Mouse (Mus musculus) lung, postnatal 36 days (tissue): ENCODE measurements around the gene Tmed1.
A peak's percentile ranks its signal among the peaks of the same experiment; 100 is the strongest.
"Not testable (repeated sequence)": the region's sequence is repeated elsewhere in the genome, so short reads cannot be mapped to it uniquely, and the experiment has no call there.

Experiments used
- DNase-seq: peaks from one replicate; pipeline ENCODE4 v3.0.0; 2022; ENCODE audit warnings: mixed read lengths

Tmed1 gene

DNA sequence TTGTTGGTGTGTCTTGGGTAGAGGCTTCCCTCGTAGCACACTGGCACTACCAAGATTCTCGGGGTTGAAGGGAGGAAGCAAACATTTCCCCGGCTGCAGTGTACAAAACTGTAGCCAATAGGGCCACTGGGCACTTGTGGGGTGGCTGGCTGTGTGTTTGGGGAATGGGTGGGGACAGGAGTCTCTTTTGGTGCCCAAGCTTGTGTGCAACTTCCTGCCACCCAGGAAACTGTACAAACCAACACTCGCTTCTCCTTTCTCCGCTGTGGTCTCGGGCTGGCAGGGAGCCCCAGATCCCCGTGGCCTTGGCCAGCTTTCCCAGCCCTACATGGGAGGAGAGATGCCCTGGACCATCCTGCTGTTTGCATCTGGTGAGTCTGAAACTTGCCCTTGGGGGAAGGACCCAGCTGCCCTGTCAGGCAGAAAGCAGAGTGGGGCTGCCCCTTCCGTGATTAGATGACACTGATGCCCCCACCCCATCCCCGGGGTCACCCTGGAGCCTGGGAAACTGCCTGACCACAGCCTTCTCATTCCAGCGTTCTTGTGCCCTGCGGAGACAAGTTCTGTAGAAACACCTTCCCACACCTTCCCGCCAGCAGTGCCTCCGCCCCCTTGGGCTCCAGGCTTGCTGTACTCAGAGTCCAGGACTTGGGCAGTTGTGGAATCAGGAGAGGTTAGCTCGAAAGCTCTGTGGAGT is 16.0 kb upstream of the Tmed1 start, which contains the start of gene AB124611:
TSS of gene AB124611 (plus strand) at position 240 of the 697 bp plus-strand sequence.
- peak; percentile 67 for DNase-seq

DNA sequence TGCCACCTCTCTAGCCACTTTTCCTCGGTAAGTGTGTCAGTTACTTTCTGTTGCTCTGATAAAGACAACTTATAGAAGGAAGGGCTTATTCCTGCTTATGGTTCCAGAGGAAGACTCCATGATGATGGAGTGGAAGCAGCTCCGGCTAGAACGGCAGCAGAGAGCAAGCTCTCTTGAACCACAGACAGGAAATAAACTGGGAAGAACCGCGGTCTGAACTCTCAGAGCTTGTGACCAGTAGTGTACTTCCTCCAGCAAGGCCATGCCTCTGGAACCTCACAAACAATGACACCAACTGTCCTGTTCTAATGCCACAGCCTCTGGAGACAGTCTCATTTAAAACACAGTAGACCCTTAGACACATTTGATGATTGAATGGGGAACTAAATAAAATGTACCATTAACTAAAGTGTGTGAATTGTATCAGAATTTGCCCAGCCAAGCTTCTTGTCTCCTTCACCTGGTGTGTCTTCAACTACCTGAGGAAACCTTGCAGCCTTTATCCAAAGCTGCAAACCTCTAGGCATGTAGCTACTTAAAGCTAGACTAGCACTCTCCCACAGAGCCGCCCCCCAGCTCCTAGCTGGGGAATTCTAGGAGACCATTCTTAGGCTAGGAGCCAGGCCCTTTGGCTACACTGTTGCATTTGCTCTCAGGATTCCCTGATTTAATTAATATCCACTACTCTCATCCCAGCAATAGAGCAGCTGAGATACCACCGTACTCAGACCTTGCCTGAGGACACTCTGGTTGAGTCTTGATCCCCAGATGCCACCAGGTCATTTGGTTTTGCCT is 15.3 kb upstream of the Tmed1 start:
- peak; percentile 40 for DNase-seq

DNA sequence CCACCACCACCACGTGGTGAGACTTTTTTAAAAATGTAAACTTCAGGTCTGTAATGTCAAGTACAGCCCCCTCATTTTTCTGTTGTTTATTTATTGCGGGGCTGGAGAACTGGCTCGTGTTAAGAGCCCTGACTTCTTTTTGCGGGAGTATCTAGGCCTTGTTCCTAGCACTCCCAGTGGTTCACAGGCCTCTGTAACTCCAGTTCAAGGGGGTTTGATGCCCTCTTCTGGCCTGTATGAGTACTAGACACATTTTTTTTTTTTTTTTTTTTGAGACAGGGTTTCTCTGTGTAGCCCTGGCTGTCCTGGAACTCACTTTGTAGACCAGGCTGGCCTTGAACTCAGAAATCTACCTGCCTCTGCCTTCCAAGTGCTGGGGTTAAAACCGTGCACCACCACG is 8.6 kb upstream of the Tmed1 start:
- DNase-seq: not testable (repeated sequence)

DNA sequence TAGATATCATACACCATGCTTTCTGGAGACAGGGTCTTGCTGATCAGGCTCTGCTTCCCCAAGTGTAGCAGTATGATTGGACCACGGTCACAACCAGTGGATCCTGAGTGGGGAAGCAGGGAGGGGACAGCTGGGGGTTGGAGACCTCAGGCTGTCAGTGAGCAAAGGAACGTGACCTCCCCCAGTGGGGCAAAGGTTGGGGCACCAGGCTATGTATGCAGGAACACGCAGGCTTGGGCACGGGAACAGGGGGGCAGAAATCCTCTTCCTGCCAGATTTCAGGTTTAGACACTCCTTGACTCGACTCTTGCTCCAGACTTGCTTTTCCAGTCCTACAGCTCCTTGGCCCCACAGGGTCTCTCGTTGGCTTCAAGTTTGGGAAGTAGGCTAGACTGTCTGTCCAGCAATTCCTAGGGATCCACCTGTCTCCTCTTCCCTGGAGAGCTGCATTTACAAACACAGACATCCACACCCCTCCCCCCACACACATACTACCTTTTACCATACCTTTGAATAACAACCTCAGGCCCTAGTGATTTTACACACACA is 8.0 kb upstream of the Tmed1 start:
- DNase-seq: no peak

DNA sequence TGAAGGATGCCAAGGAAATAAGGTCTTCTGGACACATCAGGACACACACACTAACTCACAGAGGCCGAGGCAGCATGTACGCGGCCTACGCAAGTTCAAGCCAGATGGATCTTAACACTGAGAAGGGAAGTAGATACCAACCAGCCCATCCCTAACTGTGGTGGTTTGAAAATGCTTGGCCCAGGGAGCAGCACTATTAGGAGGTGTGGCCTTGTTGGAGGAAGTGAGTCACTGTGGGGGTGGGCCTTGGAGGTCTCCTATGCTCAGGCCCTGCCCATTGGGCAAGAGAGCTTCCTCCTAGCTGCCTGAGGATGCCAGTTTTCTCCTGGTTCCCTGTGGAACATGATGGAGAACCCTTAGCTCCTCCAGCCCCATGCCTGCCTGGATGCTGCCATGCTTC is 3.4 kb upstream of the Tmed1 start:
- no peak for DNase-seq

DNA sequence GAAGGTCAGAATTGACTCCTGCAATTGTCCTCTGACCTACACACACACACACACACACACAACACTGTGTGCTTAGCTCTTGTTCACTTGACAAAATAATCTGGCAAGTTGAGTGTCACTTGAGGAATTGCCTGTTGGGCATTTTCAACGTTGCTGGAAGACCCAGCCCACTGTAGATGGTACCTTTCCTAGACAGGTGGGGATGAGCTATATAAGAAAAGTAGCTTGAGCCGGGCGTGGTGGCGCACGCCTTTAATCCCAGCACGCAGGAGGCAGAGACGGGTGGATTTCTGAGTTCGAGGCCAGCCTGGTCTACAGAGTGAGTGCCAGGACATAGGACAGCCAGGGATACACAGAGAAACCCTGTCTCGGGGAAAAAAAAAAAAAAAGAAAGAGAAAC is 1.0 kb upstream of the Tmed1 start:
- no peak for DNase-seq

DNA sequence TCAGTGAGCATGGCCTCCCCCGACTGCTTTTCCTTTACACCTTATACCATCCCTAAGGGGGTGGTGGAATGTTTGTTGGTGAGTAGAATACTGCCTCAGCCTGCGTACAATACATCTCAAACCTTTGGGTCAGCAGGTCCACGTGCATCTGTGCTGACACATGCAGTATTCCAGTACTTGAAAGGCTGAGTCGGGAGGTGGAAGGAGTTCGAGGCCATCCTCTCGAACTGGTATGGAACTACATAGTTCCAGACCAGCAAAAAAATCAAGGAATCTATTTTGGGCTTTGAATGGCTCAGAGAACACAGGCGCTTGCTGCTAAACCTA is 600 bp upstream of the Tmed1 start:
- DNase-seq: no peak

DNA sequence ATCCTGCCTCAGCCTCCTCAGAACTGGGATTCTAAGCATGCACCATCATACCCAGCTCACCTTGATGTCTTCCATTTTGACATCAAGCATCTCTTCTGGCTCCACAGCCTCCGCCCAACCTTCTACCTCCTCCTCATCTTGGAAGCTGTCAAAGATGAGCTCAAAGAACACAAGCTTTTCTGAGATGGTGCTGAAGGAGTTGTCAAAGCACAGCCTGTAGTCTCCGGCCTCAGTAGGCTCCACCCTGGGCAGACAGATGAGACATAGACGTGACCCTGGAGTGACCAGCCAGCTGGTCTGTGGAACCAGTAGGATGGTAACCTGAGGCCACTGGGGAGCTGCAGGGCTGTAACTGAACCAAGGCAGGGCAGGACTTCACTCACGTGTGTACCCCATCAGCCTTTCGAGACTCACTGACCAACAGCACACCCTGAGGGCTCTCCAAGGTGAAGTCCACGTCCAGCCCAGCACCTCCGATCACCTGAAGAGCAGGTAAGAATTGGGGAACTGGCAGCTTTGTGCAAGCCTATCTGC is 1.1 kb downstream of the Tmed1 start:
- no peak for DNase-seq

DNA sequence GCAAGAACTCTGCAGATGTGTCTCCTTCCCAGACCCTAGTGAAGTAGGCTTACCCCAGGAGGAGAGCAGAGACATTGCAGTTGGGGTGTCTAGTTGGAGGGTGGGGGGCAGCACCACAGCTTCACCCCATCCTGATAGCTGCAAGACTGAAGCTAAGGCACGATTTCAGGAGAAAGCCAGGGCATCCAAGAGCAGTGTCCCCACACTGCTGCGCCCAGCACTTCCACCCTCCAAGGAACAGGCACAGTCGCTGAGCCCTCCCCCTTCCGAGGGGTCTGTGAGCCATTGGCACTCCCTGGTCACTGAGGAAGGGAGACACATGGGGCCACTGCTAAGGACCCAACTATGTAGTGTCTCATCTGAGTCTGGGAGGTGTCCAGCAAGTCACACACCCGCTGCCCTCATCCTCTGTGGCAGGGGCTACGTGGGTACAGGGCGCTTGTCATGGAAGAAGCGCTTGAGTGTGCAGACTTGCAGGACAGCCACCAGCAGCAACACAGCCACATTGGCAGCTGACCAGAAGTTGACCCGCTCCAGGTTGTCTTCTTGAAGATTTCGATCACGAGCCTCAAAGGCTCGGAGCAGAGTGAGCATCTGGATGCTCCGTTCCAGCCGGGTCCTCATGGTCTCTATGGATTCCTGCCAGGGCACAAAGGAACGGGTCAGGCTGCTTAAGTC is 2.2 kb downstream of the Tmed1 start:
- DNase-seq: no peak

DNA sequence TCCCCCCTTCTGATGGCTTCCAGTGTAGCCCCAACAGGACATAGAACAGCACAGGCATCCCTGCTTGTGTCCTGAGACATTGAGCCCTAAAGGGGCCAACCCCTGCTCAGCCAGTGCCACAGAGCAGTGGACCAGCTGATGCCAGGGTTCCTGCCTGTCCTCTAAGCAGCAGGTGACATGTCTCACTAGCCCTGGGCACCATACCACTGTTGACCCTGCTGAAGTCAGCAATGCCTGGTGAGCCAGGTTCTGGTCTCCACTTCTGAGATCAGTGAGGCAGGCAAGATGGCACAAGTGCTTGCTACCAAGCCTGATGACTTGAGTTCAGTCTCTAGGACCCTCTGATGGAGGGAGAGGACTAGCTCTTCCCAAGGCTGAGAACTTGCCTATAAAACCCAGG is 4.3 kb downstream of the Tmed1 start:
- no peak for DNase-seq

DNA sequence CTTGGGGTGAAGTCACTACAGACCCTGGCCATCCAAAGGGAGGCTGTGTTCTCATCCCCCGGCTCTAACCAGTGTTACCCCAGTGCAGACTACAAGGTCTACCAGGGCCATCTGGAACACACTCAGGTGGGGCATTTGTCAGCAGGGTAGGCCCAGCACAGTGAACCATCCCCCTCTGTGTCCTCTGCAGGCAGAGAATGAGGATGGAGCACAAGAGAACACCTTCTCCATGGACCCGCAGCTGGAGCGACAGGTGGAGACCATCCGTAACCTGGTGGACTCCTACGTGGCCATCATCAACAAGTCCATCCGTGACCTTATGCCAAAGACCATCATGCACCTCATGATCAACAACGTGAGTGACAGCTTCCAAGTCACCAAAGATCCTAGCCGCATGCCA is 6.7 kb downstream of the Tmed1 start:
- no peak for DNase-seq

DNA sequence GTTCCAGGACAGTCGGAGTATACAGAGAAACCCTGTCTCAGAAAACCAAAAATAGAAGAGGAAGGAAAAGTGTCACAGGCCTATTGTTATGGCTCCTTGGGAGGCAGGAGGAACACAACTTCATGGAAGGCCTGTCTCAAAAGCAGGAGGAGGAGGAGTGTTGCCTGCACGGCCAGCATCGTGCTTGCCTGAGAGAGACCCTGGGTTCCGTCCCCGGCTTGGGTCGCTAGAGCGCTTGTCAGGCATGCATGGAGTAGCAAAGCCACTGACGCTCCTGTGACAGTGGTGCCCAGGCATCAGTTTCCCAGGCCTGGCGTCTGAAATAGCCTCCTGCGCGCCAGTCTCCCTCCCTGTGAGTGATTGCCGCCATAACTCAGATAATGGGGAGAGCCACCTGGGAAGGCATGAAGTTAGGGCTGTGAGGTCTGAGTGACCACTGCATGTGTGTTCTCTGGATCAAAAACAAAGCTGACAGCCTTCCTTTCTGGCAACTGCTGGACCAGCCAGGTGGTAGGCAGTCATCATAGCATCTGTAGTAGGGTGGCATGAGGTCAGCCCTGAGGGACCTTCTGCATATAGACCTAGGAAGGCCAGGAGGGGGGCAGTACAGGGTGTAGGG is 11.7 kb downstream of the Tmed1 start:
- no peak for DNase-seq

DNA sequence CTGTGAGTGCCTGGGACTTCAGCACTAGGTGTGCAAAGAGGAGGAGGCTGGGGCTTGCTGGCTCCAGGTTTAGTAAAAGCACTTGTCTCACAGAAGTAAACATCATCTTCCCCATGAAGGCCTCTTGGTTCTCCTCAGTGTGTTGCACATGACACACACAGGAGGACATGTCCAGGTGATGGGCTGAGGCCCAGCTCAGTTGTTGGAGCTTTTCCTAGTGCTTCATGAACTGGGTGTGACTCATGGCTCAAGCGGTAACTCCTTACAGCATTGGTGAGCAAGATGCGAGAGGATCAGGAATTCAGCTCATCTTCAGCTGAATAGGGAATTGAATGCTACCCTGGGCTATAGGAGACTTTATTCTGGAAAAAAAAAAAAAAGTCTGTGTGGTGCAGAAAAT is 12.4 kb downstream of the Tmed1 start:
- no peak for DNase-seq

DNA sequence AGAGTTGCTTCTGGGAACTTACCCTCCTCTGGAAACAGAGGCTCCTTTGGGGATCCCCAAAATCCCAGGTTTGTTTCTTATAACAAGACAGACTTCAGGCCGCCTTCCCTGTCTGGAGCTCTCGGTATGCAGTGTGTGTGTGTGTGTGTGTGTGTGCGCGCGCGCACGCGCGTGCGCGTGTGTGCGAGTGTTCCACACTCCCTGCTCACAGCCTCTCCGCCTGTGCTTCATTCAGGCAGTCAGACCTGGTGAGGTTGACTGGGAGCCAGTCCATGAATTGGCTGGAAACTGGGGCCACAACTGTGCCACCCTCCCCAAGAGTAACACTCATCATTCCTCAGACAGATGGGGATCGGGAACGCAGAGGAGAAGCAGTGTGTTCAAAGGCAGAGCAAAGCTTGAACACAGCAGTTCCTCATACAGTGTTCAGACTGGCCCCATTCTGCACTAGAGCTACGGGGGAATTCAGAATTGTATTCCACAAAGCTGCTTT is 13.0 kb downstream of the Tmed1 start:
- no peak for DNase-seq

DNA sequence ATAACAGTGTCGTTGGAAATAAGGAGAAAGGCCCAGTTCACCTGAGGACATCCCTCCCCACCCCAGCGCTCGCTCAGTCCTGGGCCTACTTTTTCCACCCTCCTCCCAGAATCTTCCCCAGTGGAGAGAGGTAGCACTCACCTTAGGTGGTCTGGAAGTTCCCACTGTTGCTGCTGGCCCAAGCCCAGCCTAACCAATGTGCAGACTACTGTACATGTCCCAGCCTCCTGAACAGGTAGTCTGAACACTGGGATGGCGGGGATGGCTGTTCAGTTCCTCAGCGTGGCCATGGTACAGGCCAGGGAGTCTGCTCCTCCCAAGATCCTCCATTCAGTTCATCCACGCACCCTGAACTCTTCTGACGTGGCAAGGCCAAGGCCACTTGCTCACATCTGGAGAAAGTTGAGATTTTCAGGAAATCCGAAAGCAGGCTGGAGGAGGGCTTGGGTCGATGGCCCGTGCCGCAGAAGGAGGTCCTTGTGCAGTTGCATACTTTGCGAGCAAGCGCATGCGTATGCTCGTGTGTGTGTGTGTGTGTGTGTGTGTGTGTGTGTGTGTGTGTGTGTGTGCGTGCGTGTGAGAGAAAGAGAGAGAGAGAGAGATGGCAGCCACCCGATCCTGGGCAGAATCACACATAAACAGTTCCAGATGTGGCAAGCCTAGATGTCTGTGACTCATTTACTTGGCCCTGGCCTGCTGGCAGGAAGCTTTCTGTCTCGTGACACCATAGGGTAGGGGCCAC is 13.6 kb downstream of the Tmed1 start:
- DNase-seq: peak; percentile 24

DNA sequence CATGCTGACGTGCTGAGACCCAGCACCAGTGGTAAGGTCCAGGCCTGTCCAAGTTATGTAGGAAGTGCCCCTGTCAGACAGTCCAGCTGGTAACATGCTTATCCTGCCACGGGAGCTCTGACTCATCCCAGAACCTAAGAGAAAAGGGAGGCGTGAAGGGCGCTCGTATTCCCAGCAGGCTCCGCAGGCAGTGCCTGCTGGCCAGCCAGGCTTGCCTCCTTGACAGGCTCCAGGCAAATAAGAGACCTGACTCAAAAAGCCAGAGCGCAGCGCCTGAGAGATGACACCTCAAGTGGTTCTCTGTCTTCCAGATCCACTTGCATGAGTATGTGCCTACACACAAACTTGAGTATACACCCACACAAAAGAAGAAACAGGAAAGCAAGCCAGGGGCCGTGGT is 15.3 kb downstream of the Tmed1 start:
- DNase-seq: no peak

DNA sequence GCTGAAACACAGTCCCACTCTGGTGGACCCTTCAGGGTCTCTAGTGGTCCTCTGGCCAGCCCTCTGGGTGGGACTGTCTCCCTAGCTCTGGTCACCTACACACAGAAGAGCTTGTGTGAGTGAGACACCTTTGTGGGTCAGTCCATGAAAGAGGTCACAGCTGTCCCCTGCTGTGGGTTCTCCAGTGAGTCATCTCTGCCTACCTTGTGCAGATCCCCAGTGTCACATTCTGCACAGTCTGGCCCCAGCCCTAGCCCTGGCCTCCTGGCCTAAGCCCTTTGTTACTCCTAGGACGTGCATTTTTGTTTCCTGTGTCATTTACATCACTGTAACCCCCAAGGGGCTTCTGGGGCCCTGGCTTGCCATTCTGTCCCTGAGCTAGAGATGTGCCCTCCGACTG is 16.1 kb downstream of the Tmed1 start:
- DNase-seq: no peak

DNA sequence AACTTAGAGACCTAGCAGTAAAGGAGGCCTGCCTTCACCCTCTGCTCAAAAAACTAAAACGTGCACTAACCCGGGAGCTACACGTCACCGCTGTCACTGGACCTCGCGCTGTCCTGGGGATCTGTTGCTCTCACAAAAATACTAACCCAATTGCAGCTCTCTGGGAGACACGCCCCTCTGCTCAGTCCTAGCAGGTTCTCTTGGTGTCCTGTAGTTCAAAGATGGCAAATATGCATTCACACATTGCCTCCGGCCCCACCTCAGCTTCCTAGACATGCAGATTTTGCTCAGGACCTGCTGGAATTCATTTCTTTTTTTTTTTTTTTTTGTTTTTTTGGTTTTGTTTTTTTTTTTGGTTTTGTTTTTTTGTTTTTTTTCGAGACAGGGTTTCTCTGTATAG is 19.4 kb downstream of the Tmed1 start:
- DNase-seq: no peak

DNA sequence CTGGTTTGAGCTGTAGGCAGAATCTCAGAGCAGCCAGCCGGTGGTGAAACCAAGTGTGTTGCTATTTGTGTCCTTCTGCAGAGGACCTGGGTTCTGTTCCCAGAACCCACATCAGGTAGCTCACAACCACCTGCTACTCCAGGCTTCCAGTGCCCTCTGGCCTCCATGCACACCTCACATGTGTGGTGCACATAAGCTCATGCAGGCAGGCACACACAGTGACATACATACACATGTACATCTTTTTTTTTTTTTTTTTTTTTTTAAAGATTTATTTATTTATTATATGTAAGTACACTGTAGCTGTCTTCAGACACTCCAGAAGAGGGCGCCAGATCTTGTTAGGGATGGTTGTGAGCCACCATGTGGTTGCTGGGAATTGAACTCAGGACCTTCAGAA is 21.8 kb downstream of the Tmed1 start:
- DNase-seq: not testable (repeated sequence)

DNA sequence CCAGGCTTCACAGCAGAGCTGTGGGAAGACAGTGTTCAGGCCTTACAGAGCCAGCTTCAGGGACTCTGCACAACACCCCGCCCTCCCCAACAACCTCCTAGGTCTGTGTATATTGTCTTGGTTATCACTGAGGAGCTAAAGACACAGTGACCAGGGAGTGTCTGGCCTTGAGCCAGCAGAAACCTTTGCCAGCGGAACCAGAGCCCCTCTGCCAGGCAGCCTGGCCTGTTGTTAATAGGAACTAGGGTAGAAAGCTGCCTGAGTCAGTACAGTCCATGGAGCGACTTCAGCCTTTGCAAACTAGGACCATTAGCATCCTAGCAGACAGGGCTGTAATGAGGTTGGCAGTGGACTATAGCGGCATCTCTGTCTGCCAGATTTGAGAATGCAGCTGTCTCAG is 26.0 kb downstream of the Tmed1 start:
- DNase-seq: no peak

DNA sequence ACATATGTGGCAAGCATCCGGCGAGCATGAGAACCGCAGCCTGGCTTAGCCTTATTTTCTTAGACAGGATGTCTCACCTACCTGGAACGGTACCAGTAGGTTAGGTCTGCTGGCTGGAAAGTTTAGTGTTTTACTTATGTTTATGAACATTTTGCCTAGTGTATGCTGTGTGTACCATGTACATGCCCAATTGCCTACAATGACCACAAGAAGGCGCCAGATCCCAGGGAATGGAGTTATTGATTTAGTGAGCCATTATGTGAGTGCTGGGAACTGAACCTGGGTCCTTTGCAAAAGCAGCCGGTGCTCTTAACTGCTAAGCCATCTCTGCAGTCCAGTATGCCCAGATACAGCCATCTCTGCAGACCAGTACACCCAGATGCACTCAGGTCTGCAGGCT is 32.3 kb downstream of the Tmed1 start:
- DNase-seq: no peak

DNA sequence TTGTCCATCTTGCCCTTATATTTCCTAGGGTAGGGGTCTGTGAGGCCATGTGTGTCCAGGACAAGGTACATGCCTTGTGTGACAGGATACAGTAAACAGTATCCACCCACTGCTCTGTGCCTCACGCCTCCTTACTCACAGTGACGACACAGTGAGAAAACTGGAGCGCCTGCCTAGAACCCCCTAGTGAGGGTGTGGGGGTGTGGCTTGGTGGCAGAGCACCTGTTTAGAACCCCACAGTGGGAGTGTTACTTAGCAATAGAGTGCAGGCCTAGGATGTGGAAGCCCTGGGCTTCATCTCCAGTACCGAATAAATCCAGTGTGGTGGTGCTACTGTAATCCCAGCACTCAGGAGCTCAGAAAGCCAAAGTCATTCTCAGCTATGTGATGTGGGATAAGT is 37.1 kb downstream of the Tmed1 start:
- DNase-seq: no peak
